Mouse (Mus musculus) megakaryocyte, adult 5-6 weeks (primary cell): Measurements from ENCODE around the gene Zfp263. TPM values are rescaled to one million over a fixed set of nuclear protein-coding genes. Genes with fewer than 3 reads are reported as not detected.

Experiments
- total RNA-seq, 2 experiments: library from RNA; stranded (forward) in 1 of 2; stranded (reverse) in 1 of 2; fragments of 153-499, 151-499 nt in 1 of 2; fragments of 221-1000, 200-1000 nt in 1 of 2; gene quantifications; 2 replicates each; pipeline versions ENCODE4 v1.2.3 to v1.2.4; 2015 to 2017

Gene Zfp263
- total RNA-seq, 2 experiments from 2014 or later = 29.0 to 35.1 TPM

Other genes starting within 250 kb of the Zfp263 start
- not detected in 2 replicates for gene Olfr161, start 153.1 kb upstream of the Zfp263 start, total RNA-seq (2015)
- not detected in 2 replicates for gene Olfr161, start 153.1 kb upstream of the Zfp263 start, total RNA-seq (2017)
- 27.5 and 28.6 TPM in 2 replicates for gene Mefv, start 26.0 kb upstream of the Zfp263 start, total RNA-seq (2015)
- 79.8 and 84.7 TPM in 2 replicates for gene Mefv, start 26.0 kb upstream of the Zfp263 start, total RNA-seq (2017)
- not detected in 2 replicates for gene Olfr15, start 86.8 kb downstream of the Zfp263 start, total RNA-seq (2015)
- not detected in 2 replicates for gene Olfr15, start 86.8 kb downstream of the Zfp263 start, total RNA-seq (2017)
- gene Zfp174, start 103.2 kb downstream of the Zfp263 start, total RNA-seq (2015) = 0.21 and 0.74 TPM in 2 replicates
- 0.20 and 0.22 TPM in 2 replicates for gene Zfp174, start 103.2 kb downstream of the Zfp263 start, total RNA-seq (2017)
- gene Naa60, start 128.3 kb downstream of the Zfp263 start, total RNA-seq (2015) = 157 and 163 TPM in 2 replicates
- 61.0 and 64.2 TPM in 2 replicates for gene Naa60, start 128.3 kb downstream of the Zfp263 start, total RNA-seq (2017)
- 9.9 and 11.0 TPM in 2 replicates for gene Zfp597, start 140.5 kb downstream of the Zfp263 start, total RNA-seq (2015)
- gene Zfp597, start 140.5 kb downstream of the Zfp263 start, total RNA-seq (2017) = 20.8 and 22.5 TPM in 2 replicates
- not detected in 2 replicates for gene Gm20695, start 140.6 kb downstream of the Zfp263 start, total RNA-seq (2015)
- gene Gm20695, start 140.6 kb downstream of the Zfp263 start, total RNA-seq (2017) = 0.98 and 1.3 TPM in 2 replicates
- gene 1700037C18Rik, start 164.6 kb downstream of the Zfp263 start, total RNA-seq (2015) = 1.2 and 5.9 TPM in 2 replicates
- 0.85 and 3.2 TPM in 2 replicates for gene 1700037C18Rik, start 164.6 kb downstream of the Zfp263 start, total RNA-seq (2017)
- gene Cluap1, start 164.7 kb downstream of the Zfp263 start, total RNA-seq (2015) = 12.4 and 17.8 TPM in 2 replicates
- 15.9 and 18.2 TPM in 2 replicates for gene Cluap1, start 164.7 kb downstream of the Zfp263 start, total RNA-seq (2017)
- 0.98 and 1.0 TPM in 2 replicates for gene Nlrc3, start 232.5 kb downstream of the Zfp263 start, total RNA-seq (2015)
- 0.51 and 1.1 TPM in 2 replicates for gene Nlrc3, start 232.5 kb downstream of the Zfp263 start, total RNA-seq (2017)